Mouse (Mus musculus) ES-E14 (cell line): ENCODE measurements around the gene Prkag1.

Experiments used
- HCFC1 ChIP-seq: IDR thresholded peaks from 2 replicates; pipeline ENCODE4 v1.6.1; 2012; ENCODE audit warnings: low read length, inconsistent platforms, borderline replicate concordance; ENCODE audit not compliant: insufficient read depth
- MAFK ChIP-seq: IDR thresholded peaks from 2 replicates; pipeline ENCODE4 v1.6.1; 2014; ENCODE audit warnings: mild to moderate bottlenecking, low read depth, low read length, inconsistent platforms; ENCODE audit not compliant: insufficient read depth
- ZNF384 ChIP-seq: IDR thresholded peaks from 2 replicates; pipeline ENCODE4 v1.6.1; 2012; ENCODE audit warnings: low read depth, low read length, inconsistent platforms

DNA sequence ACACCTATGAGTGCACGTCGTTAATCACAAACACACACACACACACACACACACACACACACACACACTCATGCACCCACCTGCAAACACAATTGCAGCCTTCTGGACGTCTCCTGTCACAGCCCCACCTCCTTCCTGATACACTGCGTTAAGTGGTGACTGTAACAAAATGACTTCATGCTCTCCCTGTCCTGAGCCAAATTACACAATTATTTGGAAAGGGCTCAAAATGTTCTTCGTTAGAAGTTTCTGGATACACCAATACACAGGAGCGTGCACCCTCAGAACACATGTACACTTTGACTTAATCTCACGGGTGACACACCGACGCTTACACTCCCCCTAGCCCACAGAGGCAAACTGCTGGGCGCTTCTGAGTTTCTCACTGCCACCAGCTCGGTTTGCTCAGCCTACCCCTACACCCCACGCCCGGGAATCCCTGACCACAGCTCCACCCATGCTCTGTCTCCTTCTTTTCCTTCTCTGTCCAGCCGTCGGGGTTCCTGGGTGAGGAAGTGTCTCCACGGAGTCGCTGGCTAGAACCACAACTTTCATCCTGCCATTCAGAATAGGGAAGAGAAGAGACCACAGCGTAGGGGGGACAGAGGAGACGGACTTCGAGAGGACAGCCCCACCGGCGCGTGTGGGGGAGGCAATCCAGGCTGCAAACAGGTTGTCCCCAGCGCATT, 42.2 kb downstream of the Prkag1 start:
- TF ChIP-seq MAFK: no peak
- TF ChIP-seq ZNF384: no peak
- no peak for TF ChIP-seq HCFC1
